Mouse (Mus musculus) lung, postnatal 0 days (tissue): ENCODE measurements around the gene Kazn.

ENCODE experiments used
- CTCF ChIP-seq: IDR thresholded peaks from 2 replicates; pipeline ENCODE4 v1.5.1; 2016; ENCODE audit warnings: antibody characterized with exemption, mild to moderate bottlenecking
- EP300 ChIP-seq: IDR thresholded peaks from 2 replicates; pipeline ENCODE4 v1.6.1; 2016; ENCODE audit warnings: antibody characterized with exemption, mild to moderate bottlenecking, control low read depth

GRCm38 (mm10) chr4:142076883-142077282, 162.3 kb downstream of the Kazn start:
- TF ChIP-seq CTCF (no peak), EP300 (no peak)
